Mouse (Mus musculus): ENCODE data around the gene Cnbp. TPM values are rescaled to one million over a fixed set of nuclear protein-coding genes. Genes with fewer than 3 reads are reported as not detected.
A peak's percentile ranks its signal among the peaks of the same experiment; 100 is the strongest.

Gene Cnbp
- polyA plus RNA-seq, 1 experiment from 2014 or later = 1,260 TPM

DNA sequence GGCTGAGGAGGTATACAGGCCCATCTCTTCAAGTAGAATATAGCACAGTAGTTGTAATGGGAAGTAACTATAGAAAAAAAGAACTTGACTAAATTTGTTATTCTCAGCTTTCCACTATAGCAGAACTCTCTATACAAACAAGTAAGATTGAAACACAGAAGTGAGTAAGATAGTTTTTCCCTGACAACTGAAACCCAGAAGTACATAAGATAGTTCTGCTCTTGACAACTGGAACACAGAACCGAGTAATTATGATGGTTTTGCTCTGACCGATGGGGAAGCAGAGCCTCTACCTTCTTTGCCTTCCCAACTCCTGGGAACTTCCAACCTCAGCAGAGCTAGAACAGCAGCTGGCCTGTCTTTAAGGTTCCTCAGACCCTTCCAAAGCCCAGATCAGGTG lies 41.8 kb downstream of the Cnbp start:
- no peaks in the 10 kb centered on the region for H3K27me3 ChIP-seq (ENCODE audit: insufficient read depth, poor library complexity, severe bottlenecking)
- no peaks in the 10 kb centered on the region for H3K9me3 ChIP-seq
- no peak for DNase-seq (ENCODE audit: low spot score)
- H3K27ac ChIP-seq = no peak overlapping the region
- WGBS = 88% methylated on average over 2 of the region's 2 CpGs
- H3K36me3 ChIP-seq = 0 out of 2 replicates have a peak, but pooled peaks cover 3% of the 10 kb centered on the region
- H3K4me1 ChIP-seq = peaks cover 19% of the 10 kb centered on the region
- H3K4me3 ChIP-seq = no peak overlapping the region

DNA sequence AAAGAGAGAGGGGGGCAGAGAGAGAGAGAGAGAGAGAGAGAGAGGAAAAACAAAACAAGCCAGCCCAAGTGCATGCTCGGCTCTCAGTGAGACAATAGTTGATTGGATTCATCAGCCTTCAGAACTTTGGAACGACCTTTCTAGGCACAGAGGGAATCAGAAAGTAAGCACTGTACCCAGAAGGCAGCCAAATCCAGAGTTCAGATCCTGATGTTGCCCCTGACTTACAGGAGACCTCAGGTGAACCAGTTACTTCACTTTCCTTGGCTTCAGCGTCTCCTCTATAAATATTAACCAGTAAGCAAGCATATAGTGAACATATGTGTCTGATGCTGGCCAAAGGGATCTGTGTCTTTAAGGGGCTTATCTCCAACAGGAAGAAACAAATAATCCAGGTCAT lies 42.4 kb downstream of the Cnbp start:
- Histone ChIP-seq H3K4me1 (peaks cover 19% of the 10 kb centered on the region), H3K36me3 (0 out of 2 replicates have a peak, but pooled peaks cover under 1% of the 10 kb centered on the region), H3K27me3 (ENCODE audit: insufficient read depth, poor library complexity, severe bottlenecking) (no peaks in the 10 kb centered on the region), H3K4me3 (no peak overlapping the region), H3K9me3 (no peaks in the 10 kb centered on the region), H3K27ac (no peak overlapping the region)
- no peak for DNase-seq (ENCODE audit: low spot score)
- WGBS = 76% methylated on average over 3 of the region's 3 CpGs

DNA sequence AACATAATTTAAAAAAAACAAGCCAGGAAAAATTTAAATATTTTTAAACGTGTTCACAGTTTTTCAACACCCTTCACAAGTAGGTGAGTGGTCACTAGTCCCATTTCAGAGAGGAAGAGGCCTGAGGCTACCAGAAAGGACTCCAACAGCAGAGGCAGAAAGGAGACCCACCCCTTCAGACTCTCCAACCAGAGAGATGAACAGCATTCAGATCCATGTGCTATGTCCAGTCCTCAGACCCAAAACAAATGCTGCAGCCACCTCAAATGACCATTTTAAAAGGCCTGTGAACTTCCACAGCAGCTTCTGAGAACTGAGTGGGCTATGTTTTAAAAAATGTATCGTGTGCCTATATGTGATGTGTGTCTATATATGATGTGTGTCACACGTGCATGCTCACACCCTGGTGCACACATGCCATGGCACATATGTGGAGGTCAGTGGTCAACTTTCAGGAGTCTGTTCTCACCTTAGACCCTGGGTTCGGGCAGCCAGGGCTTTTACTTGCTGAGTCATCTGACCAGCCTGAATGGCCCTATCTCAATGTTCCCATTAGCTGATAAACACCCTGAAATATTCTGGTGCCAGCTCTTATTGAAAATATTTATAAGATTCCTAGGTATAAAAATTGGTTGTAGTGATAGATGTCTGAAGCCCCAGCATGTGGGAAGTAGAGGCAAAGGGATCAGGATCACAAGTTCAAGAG lies 43.0 kb downstream of the Cnbp start:
- 76% methylated on average over 4 of the region's 4 CpGs for WGBS
- no peak for DNase-seq (ENCODE audit: low spot score)
- Histone ChIP-seq H3K4me3 (no peak overlapping the region), H3K36me3 (no peaks in the 10 kb centered on the region), H3K9me3 (no peaks in the 10 kb centered on the region), H3K4me1 (peaks cover 19% of the 10 kb centered on the region), H3K27ac (no peak overlapping the region), H3K27me3 (ENCODE audit: insufficient read depth, poor library complexity, severe bottlenecking) (no peaks in the 10 kb centered on the region)

DNA sequence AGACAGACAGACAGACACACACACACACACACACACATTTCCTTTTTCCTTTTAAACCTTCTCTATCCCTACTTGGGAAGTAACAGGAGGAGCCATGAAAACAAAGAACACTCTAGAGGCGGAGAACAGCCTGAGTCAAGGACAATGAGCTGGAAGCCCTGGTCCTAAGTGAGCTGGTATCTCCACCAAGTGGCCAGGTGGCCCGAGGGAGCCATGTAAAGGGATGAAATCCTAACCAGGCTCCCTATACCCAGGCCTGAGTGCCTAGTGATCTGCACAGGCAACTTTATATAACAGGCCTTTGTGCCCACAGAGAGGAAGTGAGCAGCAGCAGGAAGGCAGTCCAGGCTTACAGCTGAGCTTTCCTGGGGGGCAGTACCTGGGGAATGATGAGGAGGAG lies 44.0 kb downstream of the Cnbp start:
- Histone ChIP-seq H3K27me3 (ENCODE audit: insufficient read depth, poor library complexity, severe bottlenecking) (no peaks in the 10 kb centered on the region), H3K4me1 (peaks cover 13% of the 10 kb centered on the region), H3K4me3 (no peak overlapping the region), H3K36me3 (no peaks in the 10 kb centered on the region), H3K27ac (peak overlapping the region; percentile 18; the same call in 1 of the 2 replicates), H3K9me3 (no peaks in the 10 kb centered on the region)
- 51% methylated on average over 2 of the region's 2 CpGs for WGBS
- no peak for DNase-seq (ENCODE audit: low spot score)

DNA sequence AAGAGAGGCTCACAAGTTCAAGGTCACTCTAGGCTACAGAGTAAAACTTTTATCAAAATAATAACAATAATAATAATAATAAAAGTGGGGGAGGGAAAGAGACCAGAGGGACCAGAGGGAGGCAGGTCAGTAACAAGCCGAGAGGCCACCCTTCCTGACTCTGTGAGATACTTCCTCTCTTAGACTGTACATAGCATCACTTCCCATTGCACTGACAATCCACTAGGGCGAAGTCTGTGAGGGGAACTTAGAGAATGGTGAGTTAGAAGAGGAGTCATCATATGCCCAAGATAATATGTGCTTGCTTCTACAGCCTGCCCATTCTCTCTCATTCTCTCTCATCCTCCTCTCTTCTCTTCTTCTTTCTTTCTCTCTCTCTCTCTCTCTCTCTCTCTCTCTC lies 44.9 kb downstream of the Cnbp start:
- no peaks in the 10 kb centered on the region for H3K9me3 ChIP-seq
- no peaks in the 10 kb centered on the region for H3K36me3 ChIP-seq
- 68% methylated on average over 2 of the region's 2 CpGs for WGBS
- H3K4me1 ChIP-seq = peaks cover 15% of the 10 kb centered on the region
- no peak overlapping the region for H3K4me3 ChIP-seq
- no peaks in the 10 kb centered on the region for H3K27me3 ChIP-seq (ENCODE audit: insufficient read depth, poor library complexity, severe bottlenecking)
- no peak overlapping the region for H3K27ac ChIP-seq
- DNase-seq (ENCODE audit: low spot score) = peak; percentile 58

DNA sequence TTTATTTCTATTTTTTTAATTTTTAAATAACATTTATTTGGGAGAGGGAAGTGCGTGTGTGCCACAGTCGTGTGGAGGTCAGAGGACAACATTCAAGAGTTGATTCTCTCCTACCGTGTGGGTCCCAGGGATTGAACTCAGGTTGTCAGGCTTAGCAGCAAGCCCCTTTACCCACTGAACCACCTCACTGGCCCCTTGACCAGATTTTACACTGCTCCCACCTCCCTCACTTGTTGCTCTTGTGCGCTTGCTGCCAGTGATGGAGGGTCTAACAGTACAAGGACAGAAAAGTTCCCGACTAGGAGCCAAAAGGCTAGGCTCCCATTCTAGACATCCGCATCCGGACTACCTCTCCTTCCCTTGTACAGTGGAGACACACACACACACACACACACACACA lies 45.5 kb downstream of the Cnbp start:
- no peaks in the 10 kb centered on the region for H3K36me3 ChIP-seq
- no peak overlapping the region for H3K4me3 ChIP-seq
- WGBS = 92% methylated on average over 7 of the region's 7 CpGs
- H3K4me1 ChIP-seq = peaks cover 17% of the 10 kb centered on the region; the same call in 1 of the 2 replicates
- no peaks in the 10 kb centered on the region for H3K27me3 ChIP-seq (ENCODE audit: insufficient read depth, poor library complexity, severe bottlenecking)
- no peak overlapping the region for H3K27ac ChIP-seq
- H3K9me3 ChIP-seq = no peaks in the 10 kb centered on the region
- no peak for DNase-seq (ENCODE audit: low spot score)

DNA sequence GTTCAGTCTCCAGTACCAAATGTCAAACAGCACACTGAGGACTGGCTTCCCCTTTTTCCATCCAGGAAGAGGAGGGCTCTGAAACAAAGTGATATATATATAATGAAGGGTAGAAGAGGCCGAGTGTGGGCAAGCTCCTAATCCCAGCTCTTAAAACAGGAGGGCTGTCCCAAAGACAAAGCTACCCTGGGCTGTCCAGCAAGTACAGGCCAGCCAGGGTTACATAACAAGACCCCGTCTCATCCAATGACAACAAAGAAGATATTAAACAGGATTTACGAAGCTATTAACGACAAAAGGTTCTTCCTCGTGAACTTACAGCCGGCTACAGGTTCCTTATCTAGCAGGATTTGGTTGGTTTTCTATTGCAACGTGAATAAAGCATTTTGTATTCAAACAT lies 46.0 kb downstream of the Cnbp start:
- H3K4me3 ChIP-seq = no peak overlapping the region
- WGBS = 83% methylated on average over 7 of the region's 7 CpGs
- no peaks in the 10 kb centered on the region for H3K9me3 ChIP-seq
- H3K36me3 ChIP-seq = no peaks in the 10 kb centered on the region
- no peaks in the 10 kb centered on the region for H3K27me3 ChIP-seq (ENCODE audit: insufficient read depth, poor library complexity, severe bottlenecking)
- peaks cover 20% of the 10 kb centered on the region for H3K4me1 ChIP-seq
- no peak overlapping the region for H3K27ac ChIP-seq
- no peak for DNase-seq (ENCODE audit: low spot score)

DNA sequence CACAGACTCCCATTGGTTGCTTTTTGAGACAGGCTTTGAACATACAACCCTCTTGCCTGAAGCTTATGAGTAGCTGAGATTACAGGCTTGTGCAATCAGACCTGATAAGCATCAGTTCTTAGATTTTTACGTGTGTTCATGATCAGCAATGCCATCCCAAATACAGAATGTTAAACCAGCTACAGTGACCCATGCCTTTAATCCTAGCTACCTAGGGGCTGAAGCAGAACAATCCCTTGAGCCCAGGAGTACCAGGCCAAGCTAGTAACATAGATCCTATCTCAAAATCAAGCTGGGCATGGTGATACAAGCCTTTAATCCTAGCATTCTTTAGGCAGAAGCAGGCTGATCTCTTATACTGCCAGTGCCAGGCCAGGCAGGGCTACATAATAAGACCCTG lies 46.9 kb downstream of the Cnbp start:
- no peak overlapping the region for H3K27ac ChIP-seq
- H3K9me3 ChIP-seq = no peaks in the 10 kb centered on the region
- H3K27me3 ChIP-seq (ENCODE audit: insufficient read depth, poor library complexity, severe bottlenecking) = no peaks in the 10 kb centered on the region
- no peak overlapping the region for H3K4me3 ChIP-seq
- H3K36me3 ChIP-seq = no peaks in the 10 kb centered on the region
- DNase-seq (ENCODE audit: low spot score) = no peak
- WGBS = 77% methylated on average over 1 of the region's 1 CpGs
- H3K4me1 ChIP-seq = peaks cover 24% of the 10 kb centered on the region

DNA sequence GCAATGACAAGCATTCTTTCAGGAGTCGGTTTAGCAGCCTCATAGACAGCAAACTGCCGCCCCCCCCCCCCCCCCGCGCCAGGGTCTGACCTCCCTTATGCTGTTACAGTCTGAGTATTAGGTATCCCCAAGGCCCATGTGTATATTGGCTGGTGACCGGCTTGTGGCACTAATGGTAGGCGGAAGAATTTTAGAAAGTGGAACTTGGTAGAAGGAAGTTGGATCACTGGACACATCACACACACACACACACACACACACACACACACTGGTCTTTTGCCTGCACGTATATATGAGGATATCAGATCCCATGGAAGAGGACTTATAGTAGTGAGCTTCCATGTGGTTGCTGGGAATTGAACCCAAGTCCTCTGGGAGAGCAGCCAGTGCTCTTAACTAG lies 48.4 kb downstream of the Cnbp start:
- no peak overlapping the region for H3K27ac ChIP-seq
- WGBS = 83% methylated on average over 7 of the region's 7 CpGs
- no peak for DNase-seq (ENCODE audit: low spot score)
- H3K27me3 ChIP-seq (ENCODE audit: insufficient read depth, poor library complexity, severe bottlenecking) = no peaks in the 10 kb centered on the region
- no peaks in the 10 kb centered on the region for H3K36me3 ChIP-seq
- no peaks in the 10 kb centered on the region for H3K9me3 ChIP-seq
- peaks cover 30% of the 10 kb centered on the region for H3K4me1 ChIP-seq
- H3K4me3 ChIP-seq = no peak overlapping the region

DNA sequence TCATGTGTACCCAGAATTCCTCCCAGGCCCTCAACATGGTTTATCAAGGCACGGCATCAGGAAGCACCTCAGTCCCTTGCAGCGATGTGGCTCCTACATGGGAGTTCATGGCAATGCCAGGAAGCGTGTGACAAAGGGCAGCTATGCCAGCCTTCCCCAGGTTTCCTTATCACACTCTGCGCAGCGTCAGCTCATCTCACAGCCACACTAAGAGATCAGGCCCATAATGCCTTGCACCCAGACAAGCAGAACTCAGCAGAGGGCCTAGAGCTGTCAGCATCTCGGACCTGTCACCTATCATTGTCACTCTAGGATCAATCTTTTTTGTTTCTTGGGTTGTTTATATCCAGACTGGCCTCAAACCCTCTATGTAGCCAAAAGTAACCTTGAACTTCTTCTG lies 51.3 kb downstream of the Cnbp start:
- DNase-seq (ENCODE audit: low spot score) = no peak
- WGBS = 72% methylated on average over 6 of the region's 6 CpGs
- H3K27ac ChIP-seq = no peak overlapping the region

DNA sequence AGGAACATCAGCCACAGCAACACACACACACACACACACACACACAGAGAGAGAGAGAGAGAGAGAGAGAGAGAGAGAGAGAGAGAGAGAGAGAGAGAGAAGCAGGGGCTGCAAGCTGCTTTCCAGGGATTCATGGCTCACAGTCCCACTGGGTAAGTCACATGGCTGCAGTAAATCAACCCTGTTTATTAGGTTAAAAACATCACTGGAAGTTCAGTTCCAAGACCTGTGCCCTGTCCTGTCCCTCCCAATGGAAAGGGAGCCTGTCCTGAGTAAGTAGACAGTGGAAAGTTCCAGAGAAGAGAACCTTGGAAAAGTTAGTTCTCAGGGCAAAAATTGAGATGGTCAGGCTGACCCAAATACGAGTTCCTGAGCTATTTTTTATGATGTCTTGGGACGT lies 53.6 kb downstream of the Cnbp start:
- H3K4me1 ChIP-seq = peaks cover 29% of the 10 kb centered on the region
- WGBS = 32% methylated on average over 2 of the region's 2 CpGs
- H3K27ac ChIP-seq = no peak overlapping the region
- no peaks in the 10 kb centered on the region for H3K27me3 ChIP-seq (ENCODE audit: insufficient read depth, poor library complexity, severe bottlenecking)
- no peak overlapping the region for H3K4me3 ChIP-seq
- H3K36me3 ChIP-seq = peaks cover 4% of the 10 kb centered on the region; the same call in 1 of the 2 replicates
- DNase-seq (ENCODE audit: low spot score) = no peak
- no peaks in the 10 kb centered on the region for H3K9me3 ChIP-seq

More for the DNA sequence above, 51.3 kb downstream of the Cnbp start:
- Histone ChIP-seq H3K36me3 (no peaks in the 10 kb centered on the region), H3K27me3 (ENCODE audit: insufficient read depth, poor library complexity, severe bottlenecking) (no peaks in the 10 kb centered on the region), H3K9me3 (no peaks in the 10 kb centered on the region), H3K4me1 (peaks cover 23% of the 10 kb centered on the region), H3K4me3 (no peak overlapping the region)

DNA sequence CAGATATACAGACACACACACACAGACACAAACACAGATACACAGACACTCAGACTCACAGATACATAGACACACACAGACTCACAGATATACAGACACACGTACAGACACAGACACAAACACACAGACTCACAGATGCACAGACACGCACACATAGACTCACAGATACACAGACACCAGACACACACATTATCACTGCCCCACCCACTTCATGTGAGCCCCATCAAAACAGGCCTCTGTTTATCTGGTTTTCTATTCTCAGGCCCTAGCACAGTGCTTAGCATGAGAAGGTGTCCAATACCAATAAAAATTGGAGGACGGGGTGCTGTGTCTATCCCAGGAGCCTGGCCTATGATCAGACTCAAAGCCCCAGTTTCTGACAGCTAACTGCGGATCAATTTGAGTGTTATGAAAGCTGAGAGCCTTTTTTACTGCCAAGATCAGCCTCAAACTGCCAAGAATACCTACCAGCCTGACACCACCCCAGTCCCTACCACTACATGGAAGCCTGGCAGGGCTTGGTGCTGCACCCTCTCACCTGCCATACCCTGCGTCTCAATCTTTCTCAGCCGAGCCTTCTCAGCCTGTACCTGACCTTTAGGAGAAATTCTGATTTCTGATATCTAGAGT lies 54.5 kb downstream of the Cnbp start:
- 81% methylated on average over 6 of the region's 6 CpGs for WGBS
- Histone ChIP-seq H3K36me3 (peaks cover 9% of the 10 kb centered on the region; the same call in 1 of the 2 replicates), H3K27ac (no peak overlapping the region), H3K4me1 (peaks cover 31% of the 10 kb centered on the region), H3K4me3 (no peak overlapping the region), H3K27me3 (ENCODE audit: insufficient read depth, poor library complexity, severe bottlenecking) (no peaks in the 10 kb centered on the region), H3K9me3 (no peaks in the 10 kb centered on the region)
- DNase-seq (ENCODE audit: low spot score) = no peak

DNA sequence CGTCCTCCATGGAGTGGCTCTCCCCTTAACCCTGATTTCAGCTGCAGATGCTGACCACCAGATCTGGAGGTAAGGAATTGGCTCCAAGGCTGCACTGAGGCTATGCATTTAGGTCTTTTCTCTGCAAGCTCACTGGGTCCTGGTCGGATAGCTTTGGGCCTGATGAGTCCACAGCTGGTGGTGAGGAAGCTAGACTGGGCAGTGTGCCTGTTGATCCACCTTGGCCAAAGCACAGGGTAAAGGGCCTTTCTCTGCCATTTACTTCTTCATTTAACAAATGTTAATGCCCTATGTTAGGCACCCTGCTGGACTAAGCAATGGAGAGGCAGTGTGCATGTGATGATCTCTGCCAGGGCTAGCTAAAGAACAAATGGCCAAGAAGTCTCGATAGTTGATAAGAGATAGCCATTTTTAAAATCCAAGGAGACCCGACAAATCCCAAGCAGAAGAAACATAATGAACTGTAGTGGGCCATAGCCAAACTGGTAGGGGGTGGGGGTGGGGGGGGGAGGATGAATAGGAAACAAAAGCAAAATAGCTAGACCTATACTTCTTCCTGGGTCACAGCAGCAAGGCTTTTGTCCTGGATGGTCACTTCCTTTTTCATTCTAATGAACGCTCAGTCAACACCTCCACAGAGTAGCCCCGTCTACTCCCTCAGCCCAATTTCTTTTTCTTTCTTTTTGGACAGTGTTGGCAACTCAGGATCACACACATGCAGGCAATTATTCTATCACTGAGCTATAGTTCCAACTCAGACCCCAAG lies 55.3 kb downstream of the Cnbp start:
- no peaks in the 10 kb centered on the region for H3K27me3 ChIP-seq (ENCODE audit: insufficient read depth, poor library complexity, severe bottlenecking)
- H3K4me3 ChIP-seq = no peak overlapping the region
- WGBS = 68% methylated on average over 6 of the region's 6 CpGs
- H3K27ac ChIP-seq = no peak overlapping the region
- H3K36me3 ChIP-seq = peaks cover 9% of the 10 kb centered on the region; the same call in 1 of the 2 replicates
- H3K9me3 ChIP-seq = no peaks in the 10 kb centered on the region
- peaks cover 35% of the 10 kb centered on the region for H3K4me1 ChIP-seq
- DNase-seq (ENCODE audit: low spot score) = no peak
